Mouse (Mus musculus) E14TG2a.4 (cell line): ENCODE results near the gene Flt4.

Experiments
- CTCF ChIP-seq: conservative IDR thresholded peaks from 2 replicates; pipeline ENCODE4 v1.5.1; 2014; ENCODE audit warnings: low read length
- POU5F1 ChIP-seq: IDR thresholded peaks from 2 replicates; pipeline ENCODE4 v1.6.1; 2014; ENCODE audit warnings: low read length, borderline replicate concordance

- TF ChIP-seq CTCF (no peak), POU5F1 (no peak)
Observed at GRCm38 (mm10) chr11:49684237-49684973, 75.3 kb downstream of the Flt4 start.
